Mouse (Mus musculus): Measurements from ENCODE around the gene Otos.

Otos gene

GRCm38 (mm10) chr1:92596019-92596418 is 52.6 kb downstream of the Otos start:
- no peak for DNase-seq

Measured in layer of hippocampus, adult 9-11 months (tissue).